Mouse (Mus musculus) left cerebral cortex, adult 18-20 months (tissue): ENCODE results near the gene Gli1. TPM values are rescaled to one million over a fixed set of nuclear protein-coding genes. Genes with fewer than 3 reads are reported as not detected.

Source experiments
- total RNA-seq, 2 experiments: library from RNA; stranded (reverse); gene quantifications; 2 replicates each; pipeline ENCODE4 v1.2.3; 2021

Gene Gli1
- total RNA-seq, 2 experiments from 2014 or later, result 3.0 to 4.4 TPM

Other genes with a start within 250 kb of the Gli1 start
- gene Os9, start 220.8 kb downstream of the Gli1 start, total RNA-seq, result 100 to 1,000 TPM; 116 to 118 TPM
- gene B4galnt1, start 176.7 kb downstream of the Gli1 start, total RNA-seq, result 100 to 1,000 TPM; 119 to 130 TPM
- gene Slc26a10, start 161.3 kb downstream of the Gli1 start, total RNA-seq, result 1 to 10 TPM; 4.3 to 4.6 TPM
- 100 to 1,000 TPM; 163 to 215 TPM for gene Arhgef25, start 151.9 kb downstream of the Gli1 start, total RNA-seq
- gene Dtx3, start 146.2 kb downstream of the Gli1 start, total RNA-seq, result 100 to 1,000 TPM; 198 to 222 TPM
- gene Pip4k2c, start 130.4 kb downstream of the Gli1 start, total RNA-seq, result 100 to 1,000 TPM; 116 to 121 TPM
- 1,000 to 10,000 TPM; 1,032 to 1,108 TPM for gene Kif5a, start 78.6 kb downstream of the Gli1 start, total RNA-seq
- gene Dctn2, start 75.6 kb downstream of the Gli1 start, total RNA-seq, result 100 to 1,000 TPM; 260 TPM
- gene Mbd6, start 53.0 kb downstream of the Gli1 start, total RNA-seq, result 10 to 100 TPM; 43.5 to 46.3 TPM
- 10 to 100 TPM; 53.3 to 57.9 TPM for gene Mars, start 30.2 kb downstream of the Gli1 start, total RNA-seq
- gene Arhgap9, start 20.0 kb downstream of the Gli1 start, total RNA-seq, result 1 to 10 TPM; 1.1 TPM
- gene Inhbe, start 12.4 kb upstream of the Gli1 start, total RNA-seq, result under 1 TPM; 0.07 to 0.14 TPM
- gene Inhbc, start 28.5 kb upstream of the Gli1 start, total RNA-seq, result not detected
- gene R3hdm2, start 38.4 kb upstream of the Gli1 start, total RNA-seq, result 100 to 1,000 TPM; 317 to 326 TPM
- gene Stac3, start 159.7 kb upstream of the Gli1 start, total RNA-seq, result 1 to 10 TPM; 3.9 to 4.8 TPM
- gene Ndufa4l2, start 173.0 kb upstream of the Gli1 start, total RNA-seq, result 1 to 10 TPM; 3.5 to 5.2 TPM
- gene Shmt2, start 180.5 kb upstream of the Gli1 start, total RNA-seq, result 10 to 100 TPM; 23.4 to 27.0 TPM
- 1 to 10 TPM; 7.6 to 8.3 TPM for gene Nxph4, start 192.6 kb upstream of the Gli1 start, total RNA-seq